Mouse (Mus musculus): Measurements from ENCODE around the gene Snhg11.

- TF ChIP-seq CTCF (IDR thresholded peaks at IDR 0.05) (peak; percentile 94), POLR2A (IDR thresholded peaks at IDR 0.05; ENCODE audit: insufficient read depth, low read depth, low read length) (peak; percentile 71), EP300 (IDR thresholded peaks at IDR 0.05; ENCODE audit: insufficient read depth, low read depth, low read length) (peak; percentile 69; the same call in 1 of the 2 replicates)
Observed at GRCm38 (mm10) chr2:158360873-158361677, 14.4 kb upstream of the Snhg11 start.
